Mouse (Mus musculus): ENCODE measurements around the gene Aurkb.

DNA sequence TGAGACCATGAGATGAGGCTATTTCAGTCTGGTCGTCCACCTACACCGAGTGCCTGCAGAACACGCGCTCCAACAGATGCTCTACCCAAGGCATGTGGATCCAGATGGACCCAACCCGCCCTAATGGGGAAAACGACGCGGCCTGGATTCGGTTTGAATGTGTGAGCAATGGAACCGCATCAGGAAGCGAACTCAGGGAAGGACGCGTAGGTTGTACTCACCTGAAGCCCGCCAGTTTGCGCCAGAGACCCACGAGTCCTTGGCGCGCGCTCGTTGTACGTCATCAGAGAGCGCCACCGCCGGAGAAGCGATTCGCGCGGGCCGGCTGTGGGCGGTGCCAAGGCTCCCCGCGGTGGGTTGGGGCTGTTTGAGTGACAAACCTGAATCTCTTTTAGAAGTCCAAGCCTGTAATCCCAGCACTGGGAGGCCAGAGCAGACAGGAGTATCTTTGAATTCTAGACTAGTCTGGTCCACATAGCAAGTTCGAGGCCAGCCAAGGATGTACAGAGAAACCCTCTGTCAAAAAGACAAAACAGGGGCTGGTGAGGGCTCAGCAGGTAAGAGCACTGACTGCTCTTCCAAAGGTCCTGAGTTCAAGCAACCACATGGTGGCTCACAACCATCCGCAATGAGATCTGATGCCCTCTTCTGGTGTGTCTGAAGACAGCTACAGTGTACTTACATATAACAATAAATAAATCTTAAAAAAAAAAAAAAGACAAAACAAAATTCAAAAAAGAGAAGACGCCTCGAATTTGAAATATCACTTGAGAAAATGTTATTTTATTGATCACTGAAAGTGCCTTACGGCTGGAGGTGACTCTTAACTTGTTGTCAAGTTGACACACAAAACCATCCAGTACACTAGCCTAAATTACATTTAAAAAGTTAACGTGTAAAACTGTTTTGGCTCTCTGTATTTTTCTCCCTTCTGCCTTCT lies 37.0 kb upstream of the Aurkb start, which contains the start of gene Pfas:
- no peak for TF ChIP-seq GATA1 (IDR thresholded peaks at IDR 0.05; ENCODE audit: low read length)
- TF ChIP-seq TAL1 (IDR thresholded peaks at IDR 0.05; ENCODE audit: low read length): no peak

Measured in erythroblast, embryonic 14.5 days (primary cell).